Mouse (Mus musculus): ENCODE data around the gene Cldnd2.

DNA sequence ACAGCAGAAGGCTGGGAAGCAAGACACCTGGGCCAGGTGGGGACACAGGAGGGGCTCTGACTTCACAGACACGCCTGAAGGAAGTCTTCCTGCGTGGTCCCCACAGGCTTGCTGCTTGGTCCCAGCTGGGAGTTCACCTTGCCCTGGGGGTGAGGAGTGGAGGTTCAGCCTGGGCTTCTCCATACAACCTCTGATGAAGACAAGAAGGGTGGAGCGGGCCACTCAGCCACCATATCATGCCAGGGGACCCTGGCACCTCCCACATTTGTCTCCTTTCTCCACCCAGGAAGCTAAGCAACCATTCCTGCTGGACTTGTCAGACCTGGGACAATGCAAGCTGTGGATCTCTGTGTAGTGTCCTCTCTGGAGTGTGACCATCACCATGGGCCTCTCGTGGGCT is 22.3 kb downstream of the Cldnd2 start, which contains the start of gene Vsig10l:
- no peak for TF ChIP-seq CTCF (IDR thresholded peaks at IDR 0.05; ENCODE audit: control insufficient read depth, insufficient read depth, insufficient replicate concordance, low read depth, low read length)
- TF ChIP-seq POLR2A (IDR thresholded peaks at IDR 0.05; ENCODE audit: control insufficient read depth, low read depth, low read length) = no peak

All from testis, adult 2 months (tissue).